Mouse (Mus musculus) heart, postnatal 25 days (tissue): ENCODE measurements around the gene Dmac2. TPM values are rescaled to one million over a fixed set of nuclear protein-coding genes. Genes with fewer than 3 reads are reported as not detected.
"Not testable (repeated sequence)": the region's sequence is repeated elsewhere in the genome, so short reads cannot be mapped to it uniquely, and the experiment has no call there.

Source experiments
- DNase-seq: peaks from one replicate; pipeline ENCODE4 v3.0.0; 2022; ENCODE audit warnings: low spot score
- intact Hi-C: fragments of 180-260 bp; cut with DNase I; formaldehyde crosslinking; loops from one replicate; pipeline ENCODE4 v1.15.1; 2025
- total RNA-seq, 2 experiments: library from RNA; stranded (reverse); gene quantifications; 2 replicates each; pipeline ENCODE4 v1.2.3; 2021

The Dmac2 gene
- total RNA-seq, result 10 to 100 TPM; 60.4 to 65.0 TPM

DNA sequence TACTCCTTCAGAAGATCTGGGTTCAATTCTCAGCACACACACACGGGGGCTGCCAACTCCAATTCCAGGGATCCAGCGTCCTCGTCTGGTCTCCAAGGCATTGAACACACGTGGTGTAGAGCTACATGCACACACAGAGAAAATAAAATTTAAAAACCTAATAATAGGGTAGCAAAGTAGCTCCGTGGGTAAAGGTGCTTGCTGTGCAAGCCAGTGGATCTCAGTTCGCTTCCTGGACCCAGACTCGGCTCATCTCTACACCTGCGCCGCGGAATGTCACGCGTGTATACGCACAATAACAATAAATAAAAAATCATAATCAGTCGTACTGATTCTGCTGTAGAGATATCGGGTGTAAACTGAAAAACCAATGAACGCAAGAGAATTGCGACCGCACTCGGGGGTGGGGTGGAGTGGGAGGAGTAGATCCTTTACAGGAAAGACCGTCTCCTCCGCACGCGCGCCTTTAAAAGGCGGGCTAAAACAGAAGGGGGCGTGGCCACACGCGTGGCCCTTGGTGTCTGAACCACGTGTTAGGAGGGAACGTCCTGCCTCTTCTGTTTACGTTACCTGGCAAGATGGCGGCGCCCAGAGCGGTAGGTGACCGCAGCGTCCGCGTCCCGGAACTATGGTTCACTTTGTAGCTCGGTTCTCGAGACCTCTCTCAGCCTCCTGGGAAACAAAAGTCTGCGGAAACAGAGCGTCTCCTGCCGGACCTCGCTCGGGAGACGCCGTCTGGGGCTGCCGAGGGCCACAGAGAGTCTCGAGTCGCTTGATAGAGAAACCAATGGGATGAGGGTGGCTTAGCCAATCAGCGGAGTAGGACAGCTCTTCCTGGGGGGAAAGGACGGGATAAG is at the start of gene Dmac2:
TSS of gene Dmac2 (plus strand) at position 550 of the 857 bp plus-strand sequence.
- peak; percentile 86 for DNase-seq
- intact Hi-C loops, result no loop called here

DNA sequence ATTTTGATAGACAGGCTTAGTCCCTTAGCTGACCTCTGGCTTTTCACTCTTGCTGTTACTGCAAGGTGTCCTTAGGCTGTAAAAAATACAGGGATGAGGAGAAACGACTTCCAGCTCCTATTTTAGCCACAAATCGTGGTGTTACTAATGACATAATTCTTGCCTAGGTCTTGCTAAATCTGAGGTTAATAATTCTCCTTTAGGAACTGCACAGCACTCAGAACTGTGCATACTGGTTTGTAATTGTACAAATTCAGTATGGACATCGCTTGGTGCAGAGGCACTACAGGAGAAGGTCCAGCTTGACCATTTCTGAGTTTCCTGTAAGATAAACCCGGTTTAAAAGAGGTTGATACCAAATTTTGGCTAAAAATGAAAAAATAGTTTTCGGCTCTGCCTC is 45.4 kb upstream of the Dmac2 start:
- DNase-seq, intact Hi-C loops: not testable (repeated sequence)

DNA sequence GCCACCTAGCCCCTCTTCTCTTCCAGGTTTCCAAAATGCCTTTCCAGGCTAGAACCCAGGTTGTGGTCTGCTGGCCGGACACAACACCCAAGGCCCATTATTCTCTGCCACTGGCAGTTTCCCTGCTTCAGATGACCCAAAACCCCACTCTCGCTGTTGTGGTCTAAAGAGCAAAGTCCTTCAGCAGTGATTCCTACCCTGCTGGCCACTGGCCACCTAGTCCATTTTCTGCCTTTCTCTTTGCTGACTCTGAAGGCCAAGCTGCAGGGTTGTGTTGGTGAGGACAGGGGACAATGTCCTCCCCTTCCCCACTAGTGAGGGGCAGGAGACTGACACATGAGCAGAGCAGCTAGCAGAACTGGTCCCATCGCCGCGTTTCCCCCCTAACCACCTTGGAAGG is 44.1 kb upstream of the Dmac2 start:
- intact Hi-C loops, result loop anchor here (5.0 kb wide), 1 partner anchor 738 kb away; no protein-coding TSS in a partner anchor

DNA sequence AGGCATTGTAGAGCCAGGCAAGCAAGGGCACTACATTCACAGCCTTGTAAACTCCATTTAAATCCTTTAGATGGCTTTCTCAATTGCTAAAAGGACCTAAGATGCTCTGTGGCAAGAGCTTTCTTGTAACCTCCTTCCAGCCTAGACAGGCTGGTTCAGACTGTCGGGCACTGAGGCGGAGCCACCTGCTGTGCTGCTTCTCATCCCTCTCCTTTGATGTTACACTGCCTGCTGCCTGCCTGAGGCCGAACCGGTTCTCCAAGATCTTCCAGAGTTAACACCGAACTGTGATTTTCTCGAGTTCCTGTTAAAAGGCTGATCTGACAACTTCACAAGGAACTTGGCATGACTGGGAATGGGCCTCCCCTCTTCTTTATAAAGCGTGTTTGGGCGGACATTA is 43.3 kb upstream of the Dmac2 start:
- DNase-seq, result no peak
- intact Hi-C loops, result loop anchor here (5.0 kb wide), 1 partner anchor 739 kb away; no protein-coding TSS in a partner anchor

More for the DNA sequence above, 44.1 kb upstream of the Dmac2 start:
- DNase-seq, result no peak

DNA sequence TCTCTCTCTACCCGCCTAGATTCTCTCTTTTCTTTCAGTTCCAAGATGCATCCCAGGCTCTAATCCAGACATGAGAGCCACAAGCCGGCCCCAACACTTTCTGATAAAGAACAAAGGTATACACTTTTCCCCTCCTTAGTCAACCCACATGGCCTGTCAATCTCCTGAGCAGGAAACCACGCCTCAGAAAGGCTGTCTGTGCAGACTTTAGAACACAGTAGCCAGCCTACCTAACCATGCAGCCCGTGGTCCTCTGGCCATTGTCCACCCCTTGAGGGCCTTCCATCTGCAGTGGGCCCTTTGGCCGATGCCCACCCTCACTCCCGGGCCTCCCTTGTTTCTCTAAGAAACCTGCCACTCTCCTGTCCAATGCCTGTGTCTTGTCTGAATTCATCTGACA is 42.9 kb upstream of the Dmac2 start:
- intact Hi-C loops, result loop anchor here (5.0 kb wide), 1 partner anchor 739 kb away; no protein-coding TSS in a partner anchor
- not testable (repeated sequence) for DNase-seq

DNA sequence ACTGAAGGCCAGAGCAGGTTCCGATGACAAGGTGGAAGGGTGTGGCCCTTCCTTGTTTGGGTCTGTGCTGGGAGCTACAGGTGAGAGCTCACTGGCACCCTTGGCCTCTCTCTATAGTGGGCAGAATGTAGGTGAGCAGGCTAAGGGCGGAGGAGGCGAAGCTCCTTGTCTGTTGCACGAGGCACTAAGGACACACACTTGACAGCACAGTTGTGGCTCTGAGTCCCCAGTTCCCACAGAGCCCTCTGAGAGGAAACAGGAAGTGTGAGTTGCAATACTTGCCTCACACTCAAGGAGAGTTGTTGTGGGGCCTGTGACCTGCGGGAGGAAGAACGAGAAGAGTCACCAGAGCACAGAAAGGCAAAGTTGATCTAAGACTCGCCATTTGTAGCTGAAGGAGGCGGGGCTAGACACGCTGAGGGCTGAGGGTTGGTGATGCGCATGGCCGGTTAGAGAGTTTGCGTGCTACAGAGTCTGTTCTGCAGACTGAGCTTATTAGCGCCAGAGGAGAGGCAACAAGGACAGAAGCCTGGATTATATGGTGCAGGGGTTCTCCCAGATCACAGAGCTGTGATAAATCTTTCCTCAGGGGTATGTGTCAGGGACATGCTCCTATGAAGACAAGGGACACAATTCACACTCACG is 42.3 kb upstream of the Dmac2 start:
- DNase-seq, result not testable (repeated sequence)

DNA sequence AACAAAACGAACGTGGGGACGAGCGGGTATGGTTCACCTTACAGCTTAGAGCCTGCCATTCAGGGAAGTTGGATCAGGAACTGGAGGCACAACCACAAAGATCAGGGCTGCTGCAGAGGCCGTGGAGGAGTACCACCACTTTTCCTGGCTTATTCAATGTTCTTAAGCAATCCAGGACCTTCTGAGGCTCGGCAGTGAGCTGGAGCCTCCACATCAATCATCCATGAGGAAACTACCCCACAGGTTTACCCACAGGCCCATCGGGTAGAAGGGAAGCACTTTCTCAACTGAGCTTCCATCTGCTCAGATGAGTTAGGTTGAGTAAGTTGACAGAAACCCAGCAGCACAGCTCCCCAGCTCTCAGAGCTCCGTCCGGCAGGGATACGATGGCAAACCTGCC is 39.8 kb upstream of the Dmac2 start:
- no peak for DNase-seq
- intact Hi-C loops, result loop anchor here (5.0 kb wide), 1 partner anchor 742 kb away; no protein-coding TSS in a partner anchor

More for the DNA sequence above, 42.3 kb upstream of the Dmac2 start:
- intact Hi-C loops, result loop anchor here (5.0 kb wide), 1 partner anchor 740 kb away; no protein-coding TSS in a partner anchor

DNA sequence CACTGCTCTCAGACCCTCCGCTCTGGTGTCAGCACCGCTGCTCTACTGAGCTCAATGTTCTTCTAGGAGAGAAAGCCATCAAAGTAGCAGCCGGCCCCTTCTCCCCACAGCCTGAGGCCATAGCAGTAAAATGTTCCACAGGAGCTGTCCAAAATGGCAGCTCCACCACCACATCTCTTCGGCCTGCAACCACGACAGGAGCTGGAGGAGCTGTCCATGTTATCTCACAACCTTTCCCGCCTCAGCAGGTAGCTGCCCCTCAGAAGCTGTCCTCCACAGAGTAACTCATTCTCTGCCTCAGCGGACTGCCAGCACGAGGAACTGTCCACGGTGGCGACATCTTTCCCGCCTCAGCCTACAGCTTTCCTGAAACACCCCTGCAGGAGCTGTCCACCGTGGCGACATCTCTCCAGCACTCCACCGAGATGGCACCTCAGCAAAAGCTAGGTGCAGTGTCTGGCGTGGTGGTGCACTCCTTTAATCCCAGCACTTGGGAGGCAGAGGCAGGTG is 36.9 kb upstream of the Dmac2 start:
- no peak for DNase-seq
- intact Hi-C loops, result no loop called here

DNA sequence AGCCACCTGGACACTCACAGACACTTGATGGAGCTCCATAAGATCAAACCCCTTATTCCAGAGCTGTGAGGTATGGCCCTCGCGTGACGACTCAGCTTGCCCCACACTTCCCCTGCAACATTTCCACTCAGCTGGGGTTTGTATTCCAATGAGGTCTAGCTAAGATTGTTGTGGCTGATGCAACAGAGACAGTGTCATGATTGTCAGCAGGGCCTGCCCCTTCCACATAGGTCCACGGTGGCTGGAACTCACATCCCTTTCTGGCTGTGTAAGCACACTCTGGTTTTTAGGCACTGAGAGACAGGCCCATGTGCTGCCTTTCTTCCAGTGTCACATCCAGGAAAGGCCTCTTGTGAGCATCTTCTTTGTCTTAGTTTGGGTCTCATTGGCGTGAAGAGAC is 34.6 kb upstream of the Dmac2 start:
- intact Hi-C loops, result no loop called here
- no peak for DNase-seq

DNA sequence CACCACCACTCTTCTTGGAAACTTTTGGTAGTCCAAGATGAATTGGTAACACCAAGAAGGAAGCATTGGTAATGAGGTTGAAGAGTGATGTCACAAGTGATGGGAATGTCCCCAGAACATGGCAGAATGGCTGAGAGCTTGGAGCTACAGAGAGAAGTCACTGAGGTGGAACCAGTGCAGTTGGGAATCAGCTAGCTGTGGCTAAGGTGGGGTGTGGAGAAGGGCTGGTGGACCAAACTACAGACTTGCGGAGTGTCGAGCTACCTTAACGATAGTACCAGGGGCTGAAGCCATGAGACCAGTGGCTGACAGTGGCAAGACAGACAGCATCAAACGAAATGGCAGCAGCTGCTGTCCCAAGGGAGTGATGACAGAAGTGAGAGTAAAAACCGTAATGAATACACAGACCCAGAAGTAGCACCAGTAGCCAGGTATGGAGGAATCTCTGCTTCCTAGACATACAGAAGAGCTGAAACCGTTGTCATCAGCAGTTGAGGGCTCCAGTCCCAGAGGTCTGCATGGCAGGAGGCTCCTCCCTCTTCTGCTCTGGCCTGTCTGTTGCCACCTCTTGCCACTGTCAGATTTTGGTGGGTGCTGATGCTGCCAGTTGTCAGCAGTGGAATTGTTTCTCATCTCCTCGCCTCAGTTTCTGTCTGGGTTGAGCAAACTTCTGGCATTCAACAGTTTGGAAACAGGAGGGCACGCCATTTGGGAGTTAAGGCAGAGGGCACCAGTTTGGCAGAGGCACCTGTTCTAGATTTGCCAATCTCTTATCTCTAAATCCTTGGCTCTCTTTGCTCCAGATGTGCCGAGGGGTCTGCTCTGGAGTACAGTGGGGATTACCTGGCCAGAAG is 33.6 kb upstream of the Dmac2 start:
- no peak for DNase-seq
- intact Hi-C loops, result no loop called here

DNA sequence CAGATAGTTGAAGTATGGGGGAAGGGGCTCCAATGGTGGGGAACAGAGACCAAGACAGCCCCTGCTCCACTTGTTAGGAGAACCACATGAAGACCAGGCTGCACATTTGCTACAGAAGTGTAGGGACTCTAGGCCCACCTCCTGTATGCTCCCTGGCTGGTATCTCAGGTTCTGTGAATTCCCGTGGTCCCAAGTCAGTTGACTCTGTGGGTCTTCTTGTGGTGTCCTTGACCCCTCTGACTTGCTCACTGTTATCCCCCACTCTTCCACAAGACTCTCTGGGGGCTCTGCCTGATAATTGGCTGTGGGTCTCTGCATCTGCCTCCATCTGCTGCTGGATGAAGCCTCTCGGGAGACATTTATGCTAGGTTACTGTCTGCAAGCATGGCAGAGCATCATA is 28.0 kb upstream of the Dmac2 start:
- intact Hi-C loops, result no loop called here
- DNase-seq, result no peak

DNA sequence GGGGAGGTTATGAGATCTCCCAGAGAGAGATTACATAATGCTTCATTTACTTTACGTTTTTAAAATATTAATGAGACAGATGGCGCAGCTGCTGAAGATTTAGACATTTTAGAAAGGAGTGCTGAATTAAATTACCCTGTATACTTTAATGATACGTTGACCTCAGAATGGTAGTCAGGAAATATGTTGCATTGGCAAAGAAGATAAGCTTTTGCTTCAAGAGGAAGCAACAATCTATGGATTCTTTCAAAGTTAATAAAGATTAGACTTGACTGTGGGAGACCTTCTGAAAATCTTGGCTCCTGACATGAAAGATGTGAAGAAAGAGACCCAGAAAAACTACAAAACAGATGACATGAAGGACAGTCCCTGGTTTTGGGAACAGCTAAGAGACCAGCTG is 25.4 kb upstream of the Dmac2 start:
- intact Hi-C loops, result no loop called here
- no peak for DNase-seq

DNA sequence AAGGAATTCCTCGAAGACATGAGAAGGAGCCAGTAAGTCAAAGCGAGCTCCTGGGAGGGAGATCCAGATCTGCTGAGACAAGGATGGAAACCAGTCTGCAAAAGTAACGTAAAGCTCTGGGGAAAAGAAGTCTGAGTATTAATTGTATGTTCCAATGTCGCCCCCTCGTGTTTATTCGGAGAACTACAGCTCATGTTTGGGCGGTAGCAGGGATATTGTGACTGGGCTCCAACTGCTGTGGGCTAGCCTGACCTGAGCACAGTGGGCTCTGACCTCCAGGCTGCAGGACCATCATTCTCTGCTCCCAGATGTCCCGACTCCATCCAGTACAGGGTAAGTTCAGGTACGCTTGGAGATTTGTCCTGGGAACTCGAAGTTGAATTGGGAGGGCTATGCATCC is 19.6 kb upstream of the Dmac2 start:
- intact Hi-C loops, result loop anchor here (5.0 kb wide), 1 partner anchor 172 kb away; no protein-coding TSS in a partner anchor
- no peak for DNase-seq

DNA sequence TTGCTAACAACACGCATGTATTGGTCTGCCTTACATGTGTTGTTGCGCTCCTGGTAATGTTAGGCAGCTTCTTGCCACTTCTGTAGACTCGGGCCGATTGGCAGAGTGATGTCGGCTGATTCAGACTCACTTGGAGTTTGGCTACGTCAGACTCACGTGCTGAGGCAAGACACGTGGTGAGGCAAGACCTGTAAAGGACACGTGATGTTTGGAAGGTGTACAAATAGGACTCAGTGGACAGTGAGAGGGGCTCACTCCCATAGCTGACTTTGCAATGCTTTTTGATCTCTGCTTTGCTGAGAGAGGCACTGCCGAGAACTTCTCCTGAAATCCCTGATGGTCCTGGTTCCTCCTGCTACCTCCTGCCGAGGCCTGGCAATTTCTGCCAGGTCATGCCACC is 18.5 kb upstream of the Dmac2 start:
- intact Hi-C loops, result no loop called here
- DNase-seq, result no peak

DNA sequence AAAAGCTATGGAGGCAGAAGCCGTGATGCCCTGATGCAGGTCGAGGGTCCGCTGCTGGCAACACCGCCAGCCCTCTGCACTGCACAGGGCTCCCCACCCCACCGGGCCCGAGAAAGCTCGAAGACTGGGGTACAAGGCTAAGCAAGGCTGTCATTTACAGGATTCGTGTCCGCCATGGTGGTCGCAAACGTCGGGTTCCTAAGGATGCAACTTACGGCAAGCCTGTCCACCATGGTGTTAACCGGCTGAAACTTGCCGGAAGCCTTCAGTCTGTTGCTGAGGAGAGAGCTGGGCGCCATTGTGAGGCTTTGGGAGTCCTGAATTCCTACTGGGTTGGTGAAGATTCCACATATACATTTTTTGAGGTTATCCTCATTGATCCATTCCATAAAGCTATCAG is 17.9 kb upstream of the Dmac2 start:
- no peak for DNase-seq
- intact Hi-C loops, result no loop called here

DNA sequence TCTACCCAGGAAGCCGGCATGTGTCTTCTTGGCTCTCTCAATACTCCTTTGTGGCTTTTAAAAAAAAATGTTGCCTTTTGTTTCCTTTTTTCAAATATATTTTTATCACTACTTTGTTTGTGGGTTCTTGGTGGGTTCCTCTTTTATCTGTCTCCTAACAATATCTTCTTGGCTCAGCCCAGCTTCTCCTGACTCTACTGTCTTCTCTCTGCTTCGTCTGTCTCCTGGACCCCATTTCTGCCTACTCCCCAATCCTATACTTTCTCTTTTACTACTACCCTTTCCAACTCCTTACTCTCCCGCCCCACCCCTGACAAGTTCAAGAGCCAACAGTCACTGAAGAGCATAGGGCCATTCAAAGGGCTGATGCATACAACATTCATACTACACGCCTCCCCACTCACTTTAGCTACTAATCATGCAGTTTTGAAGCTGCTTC is 12.6 kb upstream of the Dmac2 start:
- no peak for DNase-seq
- intact Hi-C loops, result no loop called here

DNA sequence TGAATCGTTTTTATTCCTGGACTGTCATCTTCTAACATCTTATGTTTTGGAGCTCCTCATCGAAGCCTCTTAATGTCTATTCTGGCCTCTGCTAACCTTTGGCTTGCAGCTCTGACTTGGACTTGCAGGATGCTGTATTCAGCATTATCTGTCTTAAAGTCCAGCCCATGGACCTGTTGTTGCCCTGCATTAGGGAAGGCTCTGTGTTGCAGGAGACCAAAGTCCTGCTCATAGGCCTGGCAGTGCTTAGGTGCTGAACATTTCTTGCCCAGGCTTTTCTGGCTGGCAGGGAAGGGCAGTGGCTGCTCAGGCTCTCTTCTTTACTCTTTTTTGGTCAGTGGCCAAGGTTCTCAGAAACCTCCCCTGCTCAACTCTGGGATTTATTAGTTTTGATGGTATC is 12.0 kb upstream of the Dmac2 start:
- intact Hi-C loops, result no loop called here
- no peak for DNase-seq

DNA sequence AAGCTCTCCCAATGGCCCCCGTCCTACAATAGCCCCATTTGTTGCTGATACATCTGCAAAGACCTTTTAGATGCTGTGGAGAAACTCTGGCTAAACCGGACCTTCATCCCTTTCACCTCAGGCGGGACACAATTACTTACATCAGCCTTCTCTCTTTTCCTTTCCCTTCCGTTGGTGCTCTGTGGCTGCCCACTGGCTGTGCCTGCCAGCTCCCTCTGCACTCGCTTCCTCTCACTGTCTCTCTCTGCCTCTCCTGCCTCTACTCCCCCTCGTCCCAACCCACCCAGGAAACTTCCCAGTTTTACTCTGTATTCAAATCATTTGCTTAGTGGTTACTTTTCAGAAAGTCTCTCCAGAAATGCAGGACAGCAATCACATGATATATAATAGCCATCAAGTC is 9.2 kb upstream of the Dmac2 start:
- intact Hi-C loops, result no loop called here

DNA sequence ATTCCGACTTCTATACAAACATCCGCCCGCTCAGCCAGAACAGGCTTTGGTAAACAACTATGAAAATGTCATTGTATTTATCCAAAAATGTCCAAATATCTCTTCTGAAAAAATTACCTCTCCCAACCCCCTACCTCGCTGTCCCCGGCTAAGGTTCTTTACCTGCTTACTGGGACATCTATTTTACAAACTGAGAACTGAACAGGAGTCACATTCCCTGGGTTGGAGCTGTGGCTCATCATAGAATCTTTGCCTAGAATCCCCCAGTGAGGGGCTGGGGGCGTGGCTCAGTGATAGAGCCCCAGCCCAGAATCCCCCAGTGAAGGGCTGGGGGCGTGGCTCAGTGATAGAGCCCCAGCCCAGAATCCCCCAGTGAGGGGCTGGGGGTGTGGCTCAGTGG is 7.7 kb upstream of the Dmac2 start:
- DNase-seq, result no peak
- intact Hi-C loops, result no loop called here

More for the DNA sequence above, 9.2 kb upstream of the Dmac2 start:
- no peak for DNase-seq

DNA sequence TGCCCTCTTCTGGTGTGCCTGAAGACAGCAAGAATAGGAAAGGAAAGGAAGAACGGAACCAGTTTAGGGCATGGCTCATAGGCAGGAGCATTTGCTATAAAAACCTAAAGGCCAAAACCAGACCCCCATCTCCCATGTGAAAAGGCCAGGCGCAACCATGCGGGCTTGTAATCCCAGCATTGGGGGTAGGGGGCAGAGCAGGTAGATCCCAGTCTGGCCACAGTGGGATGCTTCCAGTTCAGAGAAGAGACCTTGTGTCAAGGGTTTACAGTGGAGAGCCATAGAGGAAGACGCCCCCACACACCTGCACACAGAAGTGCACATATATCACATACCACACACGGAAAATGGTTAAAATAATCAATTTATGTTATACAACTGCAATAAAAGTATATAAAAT is 5.1 kb upstream of the Dmac2 start:
- no peak for DNase-seq
- intact Hi-C loops, result no loop called here
